Mouse (Mus musculus) kidney, adult 2 months (tissue): ENCODE measurements around the gene Styx.

Experiments used
- CTCF ChIP-seq: fragments of 200-500 bp; conservative IDR thresholded peaks from 2 replicates; pipeline ENCODE4 v1.5.1; 2011; ENCODE audit warnings: low read depth, mild to moderate bottlenecking, control low read depth, low read length, moderate library complexity, mixed read lengths; ENCODE audit not compliant: insufficient read depth, insufficient read length
- POLR2A ChIP-seq: fragments of 200-500 bp; IDR thresholded peaks from one replicate; pipeline ENCODE4 v1.6.1; 2011; ENCODE audit warnings: low read depth, low read length, control low read depth

DNA sequence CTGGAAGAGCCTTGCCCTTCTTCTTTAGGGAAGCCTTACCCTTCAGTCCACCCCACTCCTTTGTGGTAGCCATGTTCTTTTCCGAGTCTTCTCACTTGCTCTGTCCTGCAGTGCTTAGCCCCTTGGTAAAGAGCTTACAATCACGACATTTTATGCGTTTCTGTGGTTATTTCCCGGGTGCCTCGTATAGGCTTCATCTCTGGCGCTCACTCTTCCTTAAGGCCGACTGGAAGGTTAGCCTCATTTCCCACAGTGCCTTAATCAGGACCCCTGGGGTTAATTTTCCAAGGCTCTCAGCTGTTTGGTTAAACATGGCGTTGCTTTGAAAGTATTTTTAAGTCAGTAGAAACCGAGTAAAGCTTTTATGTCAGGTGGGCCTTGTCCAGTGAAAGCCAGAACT is 88.5 kb downstream of the Styx start:
- TF ChIP-seq CTCF, result no peak
- TF ChIP-seq POLR2A, result no peak
